8 mouse cellular contexts compared by ENCODE assay signal in genomic region chr7:83382803-83383363, GRCm38 (mm10).
DNase-seq lines count a peak whose midpoint lies in the region; ATAC-seq and TF ChIP-seq lines count a peak whose summit lies in the region.
"Had no signal": no experiment of that assay in that cellular context is flagged by ENCODE, and none has a peak within 500 bp of the region (broad histone marks: within the 10 kb centered on the region; RNA-seq: fewer than 3 reads in every experiment).

No protein-coding gene starts in this region.

- ATAC-seq in midbrain, embryonic 13.5 days, result peak; percentile 99
- no peak for ATAC-seq in megakaryocyte progenitor cell, adult 5-6 weeks (replicated peaks; ENCODE audit: poor library complexity)
- no peak for ATAC-seq in granulocyte monocyte progenitor cell, adult 5-6 weeks (replicated peaks; ENCODE audit: poor library complexity, severe bottlenecking)

- H3K4me2 ChIP-seq in midbrain, embryonic 13.5 days (replicated peaks), result peak overlapping the region; percentile 42
- H3K4me2 ChIP-seq: limb, embryonic 15.5 days had no signal

- TF ChIP-seq CTCF in layer of hippocampus, adult 2 months (conservative IDR thresholded peaks at IDR 0.05), result no peak

- peak overlapping the region; percentile 89 for H3K27ac ChIP-seq in layer of hippocampus, adult 2 months
- H3K27ac ChIP-seq in midbrain, embryonic 13.5 days, result peak overlapping the region; percentile 85
- H3K27ac ChIP-seq: limb, embryonic 15.5 days had no signal

- H3K9ac ChIP-seq in midbrain, embryonic 13.5 days (replicated peaks), result no peak overlapping the region
- H3K9ac ChIP-seq: limb, embryonic 15.5 days had no signal

- peak overlapping the region; percentile 2; the same call in 1 of the 2 replicates for H3K4me3 ChIP-seq in layer of hippocampus, adult 2 months
- peak overlapping the region; percentile 18 for H3K4me3 ChIP-seq in midbrain, embryonic 13.5 days (replicated peaks)
- H3K4me3 ChIP-seq: limb, embryonic 15.5 days had no signal

- peaks cover 24% of the 10 kb centered on the region for H3K4me1 ChIP-seq in midbrain, embryonic 13.5 days (replicated peaks)

- no peaks in the 10 kb centered on the region for H3K36me3 ChIP-seq in midbrain, embryonic 13.5 days
- H3K36me3 ChIP-seq: limb, embryonic 15.5 days had no signal

- 10% methylated on average over 8 of the region's 8 CpGs for WGBS in midbrain, embryonic 13.5 days

- DNase-seq in ovary, adult 18-20 months (ENCODE audit: low spot score), result peak; percentile 45
- no peak for DNase-seq in ovary, postnatal 10 days (ENCODE audit: low spot score)
- peak; percentile 30 to 42 for DNase-seq in frontal cortex, postnatal 14 days (ENCODE audit: low spot score in 2 of 2)
- DNase-seq in layer of hippocampus, adult 2 months (ENCODE audit: low spot score in 2 of 2), result peak; percentile 64 to 76

- H3K27me3 ChIP-seq in midbrain, embryonic 13.5 days, result no peaks in the 10 kb centered on the region
- H3K27me3 ChIP-seq: limb, embryonic 15.5 days had no signal

- H3K9me3 ChIP-seq in midbrain, embryonic 13.5 days, result no peaks in the 10 kb centered on the region
- H3K9me3 ChIP-seq: limb, embryonic 15.5 days had no signal
